Mouse (Mus musculus) CH12.LX (cell line): Measurements from ENCODE around the gene Tmem50b. TPM values are rescaled to one million over a fixed set of nuclear protein-coding genes. Genes with fewer than 3 reads are reported as not detected.

ENCODE experiments used
- DNase-seq: peaks from one replicate; pipeline ENCODE4 v3.0.0-alpha.2; 2013; ENCODE audit errors: extremely low read depth
- H3K27ac ChIP-seq: 2 replicates; pipeline ENCODE4 v1.5.1; 2012; ENCODE audit warnings: low read depth, mild to moderate bottlenecking, control low read depth, moderate library complexity; ENCODE audit not compliant: insufficient read depth
- H3K27me3 ChIP-seq: replicated peaks from 2 replicates; pipeline ENCODE3; 2012; ENCODE audit warnings: inconsistent platforms
- H3K36me3 ChIP-seq, 2 experiments: replicated peaks in 1 of 2; 2 replicates each; pipeline versions ENCODE3 to v1.6.1; 2012; ENCODE audit warnings: inconsistent platforms in 1 of 2, low read length in 1 of 2, mild to moderate bottlenecking in 1 of 2, mixed read lengths in 1 of 2, moderate library complexity in 1 of 2; ENCODE audit not compliant: control insufficient read depth in 1 of 2, insufficient read depth in 1 of 2
- H3K4me1 ChIP-seq, 2 experiments: 2 replicates each; pipeline ENCODE4 v1.6.1; 2012; ENCODE audit warnings: inconsistent platforms in 1 of 2, moderate library complexity in 1 of 2; ENCODE audit not compliant: insufficient read depth in 2 of 2, control insufficient read depth in 1 of 2
- H3K4me2 ChIP-seq: 2 replicates; pipeline ENCODE4 v1.6.1; 2012; ENCODE audit warnings: low read depth, mild to moderate bottlenecking, control low read depth; ENCODE audit not compliant: poor library complexity, insufficient read depth, severe bottlenecking
- H3K4me3 ChIP-seq, 3 experiments: fragments of 150-350 bp in 1 of 3; sonication (generic) in 1 of 3; replicated peaks in 1 of 3; 2 replicates each; pipeline versions ENCODE3 to v1.5.1; 2011 to 2012; ENCODE audit warnings: low read depth in 2 of 3, low read length in 2 of 3, mild to moderate bottlenecking in 2 of 3, moderate library complexity in 2 of 3, control low read depth in 1 of 3, improper control_type of control experiment in 1 of 3, inconsistent platforms in 1 of 3, mixed read lengths in 1 of 3; ENCODE audit not compliant: poor library complexity in 1 of 3
- H3K79me2 ChIP-seq: replicated peaks from 2 replicates; pipeline ENCODE4 v1.6.1; 2012; ENCODE audit warnings: mild to moderate bottlenecking, moderate library complexity; ENCODE audit not compliant: control insufficient read depth, poor library complexity, insufficient read depth, severe bottlenecking; ENCODE audit errors: extremely low read depth
- H3K9ac ChIP-seq: 2 replicates; pipeline ENCODE4 v1.6.1; 2012; ENCODE audit warnings: low read depth, mild to moderate bottlenecking, control low read depth, moderate library complexity; ENCODE audit not compliant: insufficient read depth
- H3K9me3 ChIP-seq: replicated peaks from 2 replicates; pipeline ENCODE3; 2012; ENCODE audit warnings: low read length, inconsistent platforms, mixed read lengths
- CHD1 ChIP-seq: IDR thresholded peaks from 2 replicates; pipeline ENCODE4 v1.6.1; 2012; ENCODE audit warnings: low read depth, low read length, improper control_type of control experiment, inconsistent platforms
- ETS1 ChIP-seq: conservative IDR thresholded peaks from 2 replicates; pipeline ENCODE4 v1.6.1; 2012; ENCODE audit warnings: low read depth, mild to moderate bottlenecking, inconsistent platforms, low read length, improper control_type of control experiment, moderate library complexity
- KAT2A ChIP-seq: IDR thresholded peaks from 2 replicates; pipeline ENCODE4 v1.6.1; 2012; ENCODE audit warnings: low read length, improper control_type of control experiment, inconsistent platforms; ENCODE audit not compliant: insufficient replicate concordance
- MAFK ChIP-seq: IDR thresholded peaks from 2 replicates; pipeline ENCODE4 v1.6.1; 2011; ENCODE audit warnings: low read length, improper control_type of control experiment; ENCODE audit not compliant: insufficient replicate concordance
- NELFE ChIP-seq: IDR thresholded peaks from 2 replicates; pipeline ENCODE4 v1.6.1; 2011; ENCODE audit warnings: low read depth, low read length, improper control_type of control experiment
- POLR2A ChIP-seq: IDR thresholded peaks from 2 replicates; pipeline ENCODE4 v1.6.1; 2011; ENCODE audit warnings: low read depth, mild to moderate bottlenecking, improper control_type of control experiment, low read length
- POLR2AphosphoS2 ChIP-seq: IDR thresholded peaks from 2 replicates; pipeline ENCODE4 v1.6.1; 2011; ENCODE audit warnings: low read depth, low read length, improper control_type of control experiment
- RCOR1 ChIP-seq: conservative IDR thresholded peaks from 2 replicates; pipeline ENCODE4 v1.6.1; 2012; ENCODE audit warnings: low read depth, mild to moderate bottlenecking, inconsistent platforms, low read length, improper control_type of control experiment
- SIN3A ChIP-seq: IDR thresholded peaks from 2 replicates; pipeline ENCODE4 v1.6.1; 2012; ENCODE audit warnings: low read length, improper control_type of control experiment, inconsistent platforms
- SMC3 ChIP-seq: IDR thresholded peaks from 2 replicates; pipeline ENCODE4 v1.6.1; 2011; ENCODE audit warnings: low read depth, low read length, improper control_type of control experiment
- TBP ChIP-seq: conservative IDR thresholded peaks from 2 replicates; pipeline ENCODE4 v1.6.1; 2011; ENCODE audit warnings: low read depth, low read length, improper control_type of control experiment
- UBTF ChIP-seq: IDR thresholded peaks from 2 replicates; pipeline ENCODE4 v1.6.1; 2012; ENCODE audit warnings: low read depth, mild to moderate bottlenecking, inconsistent platforms, low read length, improper control_type of control experiment, moderate library complexity
- USF2 ChIP-seq: conservative IDR thresholded peaks from 2 replicates; pipeline ENCODE4 v1.6.1; 2011; ENCODE audit warnings: low read depth, low read length, improper control_type of control experiment
- ZC3H11A ChIP-seq: IDR thresholded peaks from 2 replicates; pipeline ENCODE4 v1.6.1; 2012; ENCODE audit warnings: low read depth, mild to moderate bottlenecking, inconsistent platforms, low read length, improper control_type of control experiment
- ZMIZ1 ChIP-seq: IDR thresholded peaks from 2 replicates; pipeline ENCODE4 v1.6.1; 2012; ENCODE audit warnings: low read depth, mild to moderate bottlenecking, inconsistent platforms, low read length, improper control_type of control experiment
- dilution Hi-C: fragments of 300-500 bp; cut with MboI; formaldehyde crosslinking; loops from 2 replicates; pipeline ENCODE4 v1.14.3; 2020; ENCODE audit warnings: low sequenced_read_pairs; ENCODE audit not compliant: extremely low pct_unique_long_range_greater_than_20kb, extremely low pct_ligation_motif_present
- in situ Hi-C: fragments of 300-500 bp; cut with MboI; formaldehyde crosslinking; loops from 3 replicates; pipeline ENCODE4 v1.14.3; 2019; ENCODE audit warnings: low sequenced_read_pairs, low pct_ligation_motif_present, low pct_unique_long_range_greater_than_20kb, mixed read lengths
- polyA plus RNA-seq: library from polyadenylated mRNA; unstranded; fragments of >175 nt; gene quantifications from 2 replicates; pipeline ENCODE4 v1.2.1, GENCODE M21; 2012; ENCODE audit warnings: low read depth; ENCODE audit not compliant: insufficient read length
- total RNA-seq, 2 experiments: library from RNA; depleted of rRNA; stranded (reverse); fragments of 300-350 nt in 1 of 2; fragments of >200 nt in 1 of 2; gene quantifications; 2 replicates each; pipeline ENCODE4 v1.2.3; 2012 to 2014

Tmem50b gene
- total and polyA plus RNA-seq, 3 experiments, result 6.1 to 15.9 (median 12.7) TPM

DNA sequence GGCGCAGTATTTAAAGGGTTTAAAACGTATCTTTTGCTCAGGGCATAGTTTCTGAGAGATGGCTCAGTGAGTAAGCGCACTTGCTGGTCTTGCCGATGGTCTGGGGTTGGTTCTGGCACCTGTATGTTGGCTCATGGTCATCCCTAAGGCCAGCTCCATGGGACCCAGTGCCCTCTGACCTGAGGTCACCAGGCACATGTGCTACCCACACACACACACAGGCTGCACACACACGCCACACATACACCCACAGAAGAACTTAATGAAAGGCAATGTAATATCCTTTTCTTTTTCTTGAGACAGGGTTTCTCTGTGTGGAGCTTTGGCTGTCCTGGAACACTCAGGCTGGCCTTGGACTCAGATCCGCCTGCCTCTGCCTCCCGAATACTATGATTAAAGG lies 35.3 kb upstream of the Tmem50b start:
- in situ Hi-C loops (no loop called here), dilution Hi-C loops (no loop called here)
- H3K27me3 ChIP-seq, result no peaks in the 10 kb centered on the region
- no peak overlapping the region for H3K4me3 ChIP-seq
- DNase-seq, result no peak
- peaks cover 3% of the 10 kb centered on the region; the same call in 1 of the 2 replicates for H3K79me2 ChIP-seq
- H3K9me3 ChIP-seq, result no peaks in the 10 kb centered on the region
- no peak overlapping the region for H3K4me2 ChIP-seq
- H3K9ac ChIP-seq, result no peak overlapping the region
- H3K4me1 ChIP-seq, result no peaks in the 10 kb centered on the region
- peaks cover 86 to 92% of the 10 kb centered on the region in 2 experiments for H3K36me3 ChIP-seq
- H3K27ac ChIP-seq, result no peak overlapping the region
- TF ChIP-seq SMC3 (no peak), POLR2AphosphoS2 (peak; percentile 54; the same call in 1 of the 2 replicates), SIN3A (no peak), NELFE (no peak), POLR2A (0 out of 2 replicates have a peak, but pooled peaks have one; percentile 23)

DNA sequence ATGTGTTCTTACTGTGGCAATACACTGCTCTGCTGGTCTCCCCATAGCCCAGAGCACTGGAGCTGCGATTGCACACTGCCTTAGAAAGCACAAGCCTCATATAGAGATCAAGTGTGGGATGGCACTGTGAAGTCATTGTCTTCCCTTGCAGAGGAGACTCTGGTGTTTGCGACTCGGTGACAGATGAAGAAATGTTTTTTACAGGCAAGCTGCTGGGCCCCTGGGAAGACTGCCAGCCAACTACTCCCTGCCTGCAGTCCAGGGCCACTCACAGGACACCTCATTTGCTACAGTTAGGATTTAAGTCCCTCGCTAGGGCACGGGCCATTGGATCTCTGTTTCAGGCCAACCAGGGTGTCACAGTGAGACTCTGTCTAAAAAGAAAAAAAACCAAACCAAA lies 34.8 kb upstream of the Tmem50b start:
- H3K36me3 ChIP-seq, result peaks cover 86 to 92% of the 10 kb centered on the region in 2 experiments
- H3K4me3 ChIP-seq, result no peak overlapping the region
- in situ Hi-C loops, result no loop called here
- no peaks in the 10 kb centered on the region for H3K4me1 ChIP-seq
- no peak overlapping the region for H3K4me2 ChIP-seq
- no peak overlapping the region for H3K27ac ChIP-seq
- dilution Hi-C loops, result no loop called here
- no peak for TF ChIP-seq TBP
- TF ChIP-seq KAT2A, result no peak
- TF ChIP-seq MAFK, result no peak
- no peak for TF ChIP-seq USF2
- TF ChIP-seq ZC3H11A, result no peak
- no peak for TF ChIP-seq ZMIZ1
- no peak for TF ChIP-seq UBTF
- no peak for TF ChIP-seq RCOR1
- no peaks in the 10 kb centered on the region for H3K9me3 ChIP-seq
- DNase-seq, result no peak
- H3K9ac ChIP-seq, result no peak overlapping the region
- H3K79me2 ChIP-seq, result peaks cover 3% of the 10 kb centered on the region
- no peaks in the 10 kb centered on the region for H3K27me3 ChIP-seq

GRCm38 (mm10) chr16:91630584-91630983 lies 33.0 kb upstream of the Tmem50b start:
- peaks cover 84 to 91% of the 10 kb centered on the region in 2 experiments for H3K36me3 ChIP-seq
- TF ChIP-seq CHD1, result no peak
- TF ChIP-seq ETS1, result no peak
- TF ChIP-seq, all 38 proteins: peak for 0
- H3K79me2 ChIP-seq, result no peaks in the 10 kb centered on the region; the same call in 1 of the 2 replicates
- H3K9me3 ChIP-seq, result no peaks in the 10 kb centered on the region
- H3K4me1 ChIP-seq, result no peaks in the 10 kb centered on the region
- DNase-seq, result no peak
- H3K27ac ChIP-seq, result no peak overlapping the region
- dilution Hi-C loops (no loop called here), in situ Hi-C loops (no loop called here)
- H3K4me2 ChIP-seq, result no peak overlapping the region
- no peak overlapping the region for H3K9ac ChIP-seq
- H3K4me3 ChIP-seq, result no peak overlapping the region
- no peaks in the 10 kb centered on the region for H3K27me3 ChIP-seq
